Mouse (Mus musculus): ENCODE measurements at regions not wholly inside any gene's neighbourhood (a gene's known extent, or its start where the extent isn't known, plus 50 kb on each side); places are given as distances from the start of the nearest gene placed in this dataset.

- WGBS (ENCODE audit: insufficient replicate concordance): 75% methylated on average over 10 of the region's 10 CpGs
- H3K4me2 ChIP-seq (ENCODE audit: low read depth): no peak overlapping the region
- TF ChIP-seq EP300 (IDR thresholded peaks at IDR 0.05; ENCODE audit: low read depth) (no peak), CTCF (IDR thresholded peaks at IDR 0.05; ENCODE audit: low read depth) (no peak)
- H3K27me3 ChIP-seq (ENCODE audit: control insufficient read depth, insufficient read depth, low read length): no peaks in the 10 kb centered on the region
- H3K9me3 ChIP-seq (ENCODE audit: control insufficient read depth, low read length): no peaks in the 10 kb centered on the region
- DNase-seq (ENCODE audit: low read depth in 3 of 3, low spot score in 3 of 3) (no peak), ATAC-seq (ENCODE audit: insufficient read depth) (no peak)
- H3K36me3 ChIP-seq (replicated peaks; ENCODE audit: control insufficient read depth, insufficient read depth, low read depth): no peaks in the 10 kb centered on the region
- no peak overlapping the region for H3K4me3 ChIP-seq (ENCODE audit: insufficient read depth in 1 of 2, low read depth in 2 of 2, low read length in 2 of 2)
- H3K27ac ChIP-seq: no peak overlapping the region
- H3K4me1 ChIP-seq (replicated peaks; ENCODE audit: control insufficient read depth in 2 of 2, insufficient read depth in 2 of 2, low read length in 1 of 2): peaks cover 0 to 6% of the 10 kb centered on the region in 2 experiments; a peak in 2 of 4 replicates
- H3K9ac ChIP-seq (replicated peaks): no peak overlapping the region
Measured at GRCm38 (mm10) chr11:86866931-86867330, 59.4 kb upstream of the Dhx40 start.

DNA sequence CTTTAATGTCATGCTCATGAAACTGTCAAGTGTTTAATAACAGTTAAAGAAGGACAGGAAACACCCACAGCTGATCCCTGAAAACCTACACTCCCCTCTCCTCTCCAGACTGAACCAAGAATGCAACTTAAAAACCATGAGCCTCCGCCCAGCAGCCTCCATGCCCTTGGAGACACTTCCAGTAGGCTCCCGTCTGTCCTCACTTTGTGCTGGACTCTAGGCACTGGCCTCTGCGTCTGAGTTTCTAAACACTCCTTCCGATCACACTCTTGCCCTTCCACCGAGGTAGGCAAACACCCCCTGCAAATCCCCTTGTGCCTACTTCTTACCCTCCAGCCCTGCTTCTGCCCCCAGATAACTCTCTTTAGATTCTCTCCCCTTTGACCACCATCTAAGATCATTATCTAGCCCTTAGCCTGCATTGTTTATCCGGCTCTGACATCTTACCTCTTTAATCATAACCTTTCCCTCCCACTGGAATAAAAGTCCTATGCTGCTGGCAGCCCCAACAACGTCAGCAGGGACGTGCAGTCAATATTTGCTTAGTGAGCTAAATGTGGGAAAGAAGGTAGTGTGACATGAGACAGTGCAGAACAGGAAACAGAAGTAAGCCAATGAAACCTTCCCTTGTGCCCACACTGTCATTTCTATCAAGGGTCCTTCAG lies 52.5 kb upstream of the Dhx40 start:
- TF ChIP-seq CTCF (IDR thresholded peaks at IDR 0.05; ENCODE audit: low read depth) (no peak), EP300 (IDR thresholded peaks at IDR 0.05; ENCODE audit: low read depth) (no peak)
- Histone ChIP-seq H3K36me3 (replicated peaks; ENCODE audit: control insufficient read depth, insufficient read depth, low read depth) (no peaks in the 10 kb centered on the region), H3K4me3 (ENCODE audit: insufficient read depth in 1 of 2, low read depth in 2 of 2, low read length in 2 of 2) (no peak overlapping the region), H3K27ac (no peak overlapping the region), H3K9ac (replicated peaks) (no peak overlapping the region), H3K4me1 (replicated peaks; ENCODE audit: control insufficient read depth in 2 of 2, insufficient read depth in 2 of 2, low read length in 1 of 2) (peaks cover 0 to 2% of the 10 kb centered on the region in 2 experiments; a peak in 1 of 4 replicates), H3K27me3 (ENCODE audit: control insufficient read depth, insufficient read depth, low read length) (no peaks in the 10 kb centered on the region), H3K9me3 (ENCODE audit: control insufficient read depth, low read length) (no peaks in the 10 kb centered on the region), H3K4me2 (ENCODE audit: low read depth) (no peak overlapping the region)
- no peak for ATAC-seq (ENCODE audit: insufficient read depth)
- no peak for DNase-seq (ENCODE audit: low read depth in 3 of 3, low spot score in 3 of 3)
- 48% methylated on average over 8 of the region's 8 CpGs for WGBS (ENCODE audit: insufficient replicate concordance)

- Histone ChIP-seq H3K9me3 (ENCODE audit: control insufficient read depth, low read length) (no peaks in the 10 kb centered on the region), H3K4me3 (ENCODE audit: insufficient read depth in 1 of 2, low read depth in 2 of 2, low read length in 2 of 2) (no peak overlapping the region), H3K4me2 (ENCODE audit: low read depth) (no peak overlapping the region), H3K27me3 (ENCODE audit: control insufficient read depth, insufficient read depth, low read length) (no peaks in the 10 kb centered on the region), H3K4me1 (replicated peaks; ENCODE audit: control insufficient read depth in 2 of 2, insufficient read depth in 2 of 2, low read length in 1 of 2) (peaks cover 0 to 2% of the 10 kb centered on the region in 2 experiments; a peak in 1 of 4 replicates), H3K36me3 (replicated peaks; ENCODE audit: control insufficient read depth, insufficient read depth, low read depth) (no peaks in the 10 kb centered on the region), H3K9ac (replicated peaks) (no peak overlapping the region), H3K27ac (no peak overlapping the region)
- DNase-seq (ENCODE audit: low read depth in 3 of 3, low spot score in 3 of 3) (no peak), ATAC-seq (ENCODE audit: insufficient read depth) (no peak)
- TF ChIP-seq CTCF (IDR thresholded peaks at IDR 0.05; ENCODE audit: low read depth) (no peak), EP300 (IDR thresholded peaks at IDR 0.05; ENCODE audit: low read depth) (no peak)
- 64% methylated on average over 9 of the region's 9 CpGs for WGBS (ENCODE audit: insufficient replicate concordance)
Measured at GRCm38 (mm10) chr11:86859236-86859817, 51.8 kb upstream of the Dhx40 start.

DNA sequence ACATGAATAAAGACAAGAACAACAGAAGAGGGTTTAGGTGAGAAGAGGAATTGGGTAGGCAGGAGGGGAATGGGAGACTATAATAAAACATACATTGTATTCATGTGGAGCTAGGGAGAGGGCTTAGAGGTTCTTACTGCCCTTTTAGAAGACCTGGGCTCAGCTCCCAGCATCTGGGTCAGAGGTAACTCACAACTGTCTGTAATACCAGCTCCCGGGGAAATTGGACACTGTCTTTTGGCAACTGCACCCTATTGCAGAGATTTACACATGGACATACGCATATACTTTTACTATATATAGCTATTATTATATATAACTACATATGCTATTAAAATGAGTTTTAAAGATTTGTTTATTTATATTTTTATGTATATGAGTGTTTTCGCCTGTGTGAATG lies 50.7 kb upstream of the Dhx40 start:
- Histone ChIP-seq H3K27me3 (ENCODE audit: control insufficient read depth, insufficient read depth, low read length) (no peaks in the 10 kb centered on the region), H3K9me3 (ENCODE audit: control insufficient read depth, low read length) (no peaks in the 10 kb centered on the region), H3K4me3 (ENCODE audit: insufficient read depth in 1 of 2, low read depth in 2 of 2, low read length in 2 of 2) (no peak overlapping the region), H3K4me2 (ENCODE audit: low read depth) (no peak overlapping the region), H3K27ac (no peak overlapping the region), H3K4me1 (replicated peaks; ENCODE audit: control insufficient read depth in 2 of 2, insufficient read depth in 2 of 2, low read length in 1 of 2) (peaks cover 0 to 2% of the 10 kb centered on the region in 2 experiments; a peak in 1 of 4 replicates), H3K9ac (replicated peaks) (no peak overlapping the region), H3K36me3 (replicated peaks; ENCODE audit: control insufficient read depth, insufficient read depth, low read depth) (no peaks in the 10 kb centered on the region)
- DNase-seq (ENCODE audit: low read depth in 3 of 3, low spot score in 3 of 3): no peak
- 63% methylated on average over 3 of the region's 3 CpGs for WGBS (ENCODE audit: insufficient replicate concordance)
- ATAC-seq (ENCODE audit: insufficient read depth): no peak
- TF ChIP-seq EP300 (IDR thresholded peaks at IDR 0.05; ENCODE audit: low read depth) (no peak), CTCF (IDR thresholded peaks at IDR 0.05; ENCODE audit: low read depth) (no peak)

Measured in liver, embryonic 14.5 days (tissue).